Mouse (Mus musculus): Measurements from ENCODE around the gene Slc17a9. TPM values are rescaled to one million over a fixed set of nuclear protein-coding genes. Genes with fewer than 3 reads are reported as not detected.

Slc17a9 gene
- polyA plus RNA-seq, 1 experiment: 0.04 TPM

DNA sequence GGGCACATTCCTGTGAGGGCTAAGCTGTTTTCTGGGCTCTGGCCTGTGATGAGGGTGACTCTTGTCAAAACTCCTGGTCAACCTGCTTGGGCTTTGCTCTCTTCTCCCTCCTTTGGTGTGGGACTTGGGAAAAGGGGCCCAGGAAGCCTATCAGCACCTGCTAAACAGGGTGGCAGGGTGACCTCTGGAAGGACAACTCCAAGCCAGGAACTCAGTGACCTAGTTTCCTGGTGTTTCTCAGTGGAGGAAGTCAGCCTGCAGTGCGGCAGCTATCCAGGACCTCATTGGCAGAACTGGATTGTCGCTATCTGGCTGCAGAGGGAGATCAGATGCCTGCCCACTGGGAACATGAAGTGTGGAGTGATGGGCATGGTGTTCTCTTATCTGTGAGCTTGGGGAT lies 63.3 kb downstream of the Slc17a9 start:
- H3ac ChIP-seq (ENCODE audit: control insufficient read depth, insufficient read length, low read depth): no peak overlapping the region
- no peak for TF ChIP-seq MYOD1 (IDR thresholded peaks at IDR 0.05; ENCODE audit: control insufficient read depth, insufficient read length, low read depth)
- no peak for TF ChIP-seq USF1 (IDR thresholded peaks at IDR 0.05; ENCODE audit: low read depth)
- TF ChIP-seq MYOG (IDR thresholded peaks at IDR 0.05; ENCODE audit: control insufficient read depth, extremely low read depth, insufficient read length): no peak
- no peak for TF ChIP-seq CTCF (IDR thresholded peaks at IDR 0.05; ENCODE audit: control insufficient read depth, insufficient read depth, insufficient read length)

DNA sequence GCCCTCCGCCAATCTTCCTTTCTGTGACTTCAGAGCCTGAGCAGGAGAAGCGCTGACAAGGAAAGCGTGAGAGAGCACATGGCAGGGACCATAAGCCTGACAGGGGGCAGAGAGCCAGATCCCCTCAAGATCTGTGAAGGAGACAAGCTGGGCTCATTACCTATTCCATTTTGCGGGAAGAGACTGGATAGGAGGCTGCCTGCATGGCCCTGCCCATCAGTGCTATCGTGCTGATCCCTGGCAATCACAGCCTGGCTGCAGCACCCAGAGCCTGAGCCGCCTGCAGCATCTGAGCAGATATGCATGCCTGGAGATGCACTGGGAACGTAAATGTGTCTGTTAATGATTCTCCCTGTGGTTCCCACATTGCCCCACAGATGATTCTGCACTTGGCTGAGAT lies 63.8 kb downstream of the Slc17a9 start:
- no peaks in the 10 kb centered on the region for H3K79me3 ChIP-seq (ENCODE audit: low read depth)
- no peak overlapping the region for H3ac ChIP-seq (ENCODE audit: control insufficient read depth, insufficient read length, low read depth)
- TF ChIP-seq CEBPB (IDR thresholded peaks at IDR 0.05; ENCODE audit: low read depth) (no peak), CTCF (IDR thresholded peaks at IDR 0.05; ENCODE audit: control insufficient read depth, insufficient read depth, insufficient read length) (no peak), MYOG (IDR thresholded peaks at IDR 0.05; ENCODE audit: control insufficient read depth, extremely low read depth, insufficient read length) (no peak), MAX (IDR thresholded peaks at IDR 0.05) (no peak), FOSL1 (IDR thresholded peaks at IDR 0.05; ENCODE audit: insufficient read depth, low read length, poor library complexity, severe bottlenecking) (no peak), USF1 (IDR thresholded peaks at IDR 0.05; ENCODE audit: low read depth) (no peak), MYOD1 (IDR thresholded peaks at IDR 0.05; ENCODE audit: control insufficient read depth, insufficient read length, low read depth) (no peak)
- no peaks in the 10 kb centered on the region for H3K36me3 ChIP-seq (ENCODE audit: control insufficient read depth, insufficient read depth)
- no peak overlapping the region for H3K4me3 ChIP-seq (ENCODE audit: insufficient read depth, poor library complexity, severe bottlenecking)
- H3K79me2 ChIP-seq (ENCODE audit: control insufficient read depth, insufficient read depth): no peaks in the 10 kb centered on the region
- peaks cover 69% of the 10 kb centered on the region for H3K27me3 ChIP-seq (ENCODE audit: control insufficient read depth, insufficient read depth, insufficient read length)

More for the DNA sequence above, 63.3 kb downstream of the Slc17a9 start:
- peaks cover 65% of the 10 kb centered on the region for H3K27me3 ChIP-seq (ENCODE audit: control insufficient read depth, insufficient read depth, insufficient read length)
- no peaks in the 10 kb centered on the region for H3K36me3 ChIP-seq (ENCODE audit: control insufficient read depth, insufficient read depth)
- H3K79me3 ChIP-seq (ENCODE audit: low read depth): no peaks in the 10 kb centered on the region
- H3K4me3 ChIP-seq (ENCODE audit: insufficient read depth, poor library complexity, severe bottlenecking): no peak overlapping the region
- no peaks in the 10 kb centered on the region for H3K79me2 ChIP-seq (ENCODE audit: control insufficient read depth, insufficient read depth)

DNA sequence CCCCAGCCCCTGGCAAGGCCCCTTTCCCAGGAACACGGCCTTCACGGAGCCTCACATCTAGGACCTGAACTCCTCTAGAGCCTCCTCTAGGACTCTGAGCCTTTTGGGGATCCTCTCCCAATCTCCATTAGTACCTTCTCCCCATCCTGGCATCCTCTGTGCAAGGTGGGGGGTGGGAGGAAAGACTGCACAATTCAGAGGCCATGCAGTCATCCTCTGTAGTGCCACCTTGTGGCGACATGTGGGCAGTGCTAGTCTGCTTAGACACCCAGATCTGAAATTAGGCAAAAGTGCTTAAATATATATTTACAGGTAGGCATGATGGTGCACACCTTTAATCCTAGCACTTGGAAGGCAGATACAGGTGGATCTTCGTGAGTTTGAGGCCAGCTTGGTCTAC lies 66.6 kb downstream of the Slc17a9 start:
- no peaks in the 10 kb centered on the region for H3K36me3 ChIP-seq (ENCODE audit: control insufficient read depth, insufficient read depth)
- H3ac ChIP-seq (ENCODE audit: control insufficient read depth, insufficient read length, low read depth): no peak overlapping the region
- H3K79me3 ChIP-seq (ENCODE audit: low read depth): no peaks in the 10 kb centered on the region
- no peaks in the 10 kb centered on the region for H3K79me2 ChIP-seq (ENCODE audit: control insufficient read depth, insufficient read depth)
- TF ChIP-seq CTCF (IDR thresholded peaks at IDR 0.05; ENCODE audit: control insufficient read depth, insufficient read depth, insufficient read length) (peak; percentile 24), MAX (IDR thresholded peaks at IDR 0.05) (no peak)
- H3K4me3 ChIP-seq (ENCODE audit: insufficient read depth, poor library complexity, severe bottlenecking): no peak overlapping the region
- H3K27me3 ChIP-seq (ENCODE audit: control insufficient read depth, insufficient read depth, insufficient read length): peaks cover 67% of the 10 kb centered on the region

Other genes with a start within 250 kb of the Slc17a9 start
- gene Ntsr1, start 225.3 kb upstream of the Slc17a9 start, polyA plus RNA-seq (2012; fragmentation: generic; extraction: Trizol): not detected
- 19.2 TPM for gene Mrgbp, start 144.0 kb upstream of the Slc17a9 start, polyA plus RNA-seq (2012; fragmentation: generic; extraction: Trizol)
- gene Ogfr, start 136.0 kb upstream of the Slc17a9 start, polyA plus RNA-seq (2012; fragmentation: generic; extraction: Trizol): 61.5 TPM
- 0.21 TPM for gene Col9a3, start 127.5 kb upstream of the Slc17a9 start, polyA plus RNA-seq (2012; fragmentation: generic; extraction: Trizol)
- not detected for gene Tcfl5, start 82.6 kb upstream of the Slc17a9 start, polyA plus RNA-seq (2012; fragmentation: generic; extraction: Trizol)
- 11.0 TPM for gene Dido1, start 15.3 kb upstream of the Slc17a9 start, polyA plus RNA-seq (2012; fragmentation: generic; extraction: Trizol)
- gene Gid8, start 15.1 kb upstream of the Slc17a9 start, polyA plus RNA-seq (2012; fragmentation: generic; extraction: Trizol): 35.5 TPM
- gene Bhlhe23, start 51.6 kb downstream of the Slc17a9 start, polyA plus RNA-seq (2012; fragmentation: generic; extraction: Trizol): 0.01 TPM
- 33.4 TPM for gene Ythdf1, start 195.7 kb downstream of the Slc17a9 start, polyA plus RNA-seq (2012; fragmentation: generic; extraction: Trizol)
- not detected for gene Birc7, start 203.8 kb downstream of the Slc17a9 start, polyA plus RNA-seq (2012; fragmentation: generic; extraction: Trizol)
- not detected for gene Nkain4, start 229.4 kb downstream of the Slc17a9 start, polyA plus RNA-seq (2012; fragmentation: generic; extraction: Trizol)
- 46.6 TPM for gene Arfgap1, start 242.0 kb downstream of the Slc17a9 start, polyA plus RNA-seq (2012; fragmentation: generic; extraction: Trizol)

Data from C2C12 (cell line).